Mouse (Mus musculus) spleen, adult 2 months (tissue): Measurements from ENCODE around the gene St6galnac3. TPM values are rescaled to one million over a fixed set of nuclear protein-coding genes. Genes with fewer than 3 reads are reported as not detected.

Source experiments
- DNase-seq, 2 experiments: peaks; one replicate each; pipeline versions ENCODE4 v3.0.0 to v3.0.0-alpha.2; 2012 to 2021; ENCODE audit warnings: low spot score in 2 of 2, low read depth in 1 of 2
- H3K27ac ChIP-seq: fragments of 200-500 bp; 2 replicates; pipeline ENCODE4 v1.5.1; 2012; ENCODE audit warnings: low read length, inconsistent platforms; ENCODE audit not compliant: insufficient read depth
- H3K27me3 ChIP-seq: fragments of 200-500 bp; 2 replicates; pipeline ENCODE4 v1.6.1; 2012; ENCODE audit warnings: mild to moderate bottlenecking, moderate library complexity, low read length, inconsistent platforms; ENCODE audit not compliant: control insufficient read depth, insufficient read depth
- H3K36me3 ChIP-seq: fragments of 200-500 bp; 2 replicates; pipeline ENCODE4 v1.6.1; 2012; ENCODE audit warnings: mild to moderate bottlenecking, low read length, inconsistent platforms; ENCODE audit not compliant: control insufficient read depth, insufficient read depth
- H3K4me1 ChIP-seq: fragments of 200-500 bp; 2 replicates; pipeline ENCODE4 v1.6.1; 2011; ENCODE audit warnings: inconsistent platforms; ENCODE audit not compliant: control insufficient read depth, insufficient read depth, insufficient read length
- H3K4me3 ChIP-seq: fragments of 200-500 bp; 2 replicates; pipeline ENCODE4 v1.5.1; 2011; ENCODE audit warnings: mild to moderate bottlenecking, inconsistent platforms; ENCODE audit not compliant: insufficient read depth, insufficient read length; ENCODE audit errors: extremely low read depth
- CTCF ChIP-seq: fragments of 200-500 bp; IDR thresholded peaks from 2 replicates; pipeline ENCODE4 v1.5.1; 2011; ENCODE audit warnings: mild to moderate bottlenecking, inconsistent platforms; ENCODE audit not compliant: insufficient read depth, insufficient read length, insufficient replicate concordance; ENCODE audit errors: extremely low read depth
- POLR2A ChIP-seq: fragments of 200-500 bp; IDR thresholded peaks from 2 replicates; pipeline ENCODE4 v1.6.1; 2011; ENCODE audit warnings: low read depth, low read length, inconsistent platforms
- WGBS: fragments of 180-500 bp; shearing (Covaris S2); methylation state at CpG from one replicate; pipeline ENCODE4 v1.1.7; 2018; 5-methylcytosine and 5-hydroxymethylcytosine counted together
- polyA plus RNA-seq: library from polyadenylated mRNA; depleted of rRNA; stranded (reverse); fragments of >200 nt; gene quantifications from 2 replicates; pipeline ENCODE4 v1.2.3, GENCODE M21; 2012

Gene St6galnac3
- polyA plus RNA-seq, 1 experiment, result 3.0 TPM

- H3K36me3 ChIP-seq, result no peaks in the 10 kb centered on the region
- TF ChIP-seq POLR2A (no peak), CTCF (no peak)
- no peaks in the 10 kb centered on the region for H3K27me3 ChIP-seq
- no peak overlapping the region for H3K27ac ChIP-seq
- 93% methylated on average over 6 of the region's 6 CpGs for WGBS
- no peak overlapping the region for H3K4me3 ChIP-seq
- DNase-seq, result no peak
- no peaks in the 10 kb centered on the region for H3K4me1 ChIP-seq
Observed at GRCm38 (mm10) chr3:153525151-153525768, 199.7 kb downstream of the St6galnac3 start.

- WGBS, result 90% methylated on average over 7 of the region's 7 CpGs
- TF ChIP-seq POLR2A, result no peak
- no peak for TF ChIP-seq CTCF
Observed at GRCm38 (mm10) chr3:153516848-153517247, 208.1 kb downstream of the St6galnac3 start.

GRCm38 (mm10) chr3:153513501-153514060 is 211.4 kb downstream of the St6galnac3 start:
- no peak overlapping the region for H3K4me3 ChIP-seq
- WGBS, result 89% methylated on average over 6 of the region's 6 CpGs
- TF ChIP-seq CTCF (no peak), POLR2A (no peak)
- H3K27me3 ChIP-seq, result no peaks in the 10 kb centered on the region
- H3K36me3 ChIP-seq, result no peaks in the 10 kb centered on the region
- no peaks in the 10 kb centered on the region for H3K4me1 ChIP-seq
- no peak overlapping the region for H3K27ac ChIP-seq
- DNase-seq, result no peak

More at GRCm38 (mm10) chr3:153516848-153517247, 208.1 kb downstream of the St6galnac3 start:
- H3K27me3 ChIP-seq, result no peaks in the 10 kb centered on the region
- no peak for DNase-seq
- H3K4me1 ChIP-seq, result no peaks in the 10 kb centered on the region
- H3K27ac ChIP-seq, result no peak overlapping the region
- no peaks in the 10 kb centered on the region for H3K36me3 ChIP-seq
- H3K4me3 ChIP-seq, result no peak overlapping the region

DNA sequence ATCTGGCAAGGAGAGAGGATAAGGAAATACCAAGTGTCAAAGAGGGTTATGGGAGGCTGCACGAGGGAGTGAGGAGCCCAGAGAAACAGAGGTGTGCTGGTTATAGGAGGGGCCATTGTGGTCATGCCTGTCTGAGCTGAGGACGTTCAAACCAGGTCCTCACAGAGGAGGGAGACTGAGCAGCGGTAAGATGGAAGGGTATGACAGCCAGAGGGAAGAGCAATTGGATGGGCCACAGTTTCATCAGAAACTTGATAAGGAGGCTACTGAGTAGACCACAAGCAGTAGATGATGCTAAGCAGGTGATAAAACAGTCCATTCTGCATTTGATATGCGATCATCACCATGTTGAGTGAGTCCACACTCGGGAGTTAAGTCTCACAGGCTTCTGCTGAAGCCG is 212.4 kb downstream of the St6galnac3 start:
- H3K27ac ChIP-seq, result no peak overlapping the region
- DNase-seq, result no peak
- H3K36me3 ChIP-seq, result no peaks in the 10 kb centered on the region
- TF ChIP-seq CTCF (no peak), POLR2A (no peak)
- no peak overlapping the region for H3K4me3 ChIP-seq
- no peaks in the 10 kb centered on the region for H3K27me3 ChIP-seq
- WGBS, result 76% methylated on average over 6 of the region's 6 CpGs
- H3K4me1 ChIP-seq, result no peaks in the 10 kb centered on the region

GRCm38 (mm10) chr3:153511151-153511580 is 213.8 kb downstream of the St6galnac3 start:
- Histone ChIP-seq H3K27me3 (no peaks in the 10 kb centered on the region), H3K36me3 (no peaks in the 10 kb centered on the region), H3K4me3 (no peak overlapping the region), H3K27ac (no peak overlapping the region), H3K4me1 (no peaks in the 10 kb centered on the region)
- 66% methylated on average over 7 of the region's 7 CpGs for WGBS
- TF ChIP-seq POLR2A (no peak), CTCF (no peak)
- no peak for DNase-seq

GRCm38 (mm10) chr3:153510048-153510630 is 214.8 kb downstream of the St6galnac3 start:
- no peaks in the 10 kb centered on the region for H3K27me3 ChIP-seq
- TF ChIP-seq POLR2A (no peak), CTCF (no peak)
- 90% methylated on average over 9 of the region's 9 CpGs for WGBS
- no peaks in the 10 kb centered on the region for H3K36me3 ChIP-seq
- H3K4me1 ChIP-seq, result no peaks in the 10 kb centered on the region
- no peak overlapping the region for H3K4me3 ChIP-seq
- DNase-seq, result no peak
- no peak overlapping the region for H3K27ac ChIP-seq

GRCm38 (mm10) chr3:153509643-153510042 is 215.3 kb downstream of the St6galnac3 start:
- no peak for TF ChIP-seq POLR2A
- TF ChIP-seq CTCF, result no peak
- Histone ChIP-seq H3K36me3 (no peaks in the 10 kb centered on the region), H3K27me3 (no peaks in the 10 kb centered on the region), H3K27ac (no peak overlapping the region), H3K4me3 (no peak overlapping the region), H3K4me1 (no peaks in the 10 kb centered on the region)
- WGBS, result 80% methylated on average over 4 of the region's 4 CpGs
- DNase-seq, result no peak
